Mouse (Mus musculus): ENCODE measurements around the gene Acsbg1. TPM values are rescaled to one million over a fixed set of nuclear protein-coding genes. Genes with fewer than 3 reads are reported as not detected.
A peak's percentile ranks its signal among the peaks of the same experiment; 100 is the strongest.
"Not testable (repeated sequence)": the region's sequence is repeated elsewhere in the genome, so short reads cannot be mapped to it uniquely, and the experiment has no call there.

Gene Acsbg1
- polyA plus RNA-seq, 1 experiment from 2014 or later: 0.32 TPM

GRCm38 (mm10) chr9:54700174-54700475, 38.5 kb upstream of the Acsbg1 start:
- WGBS: 15% methylated on average over 9 of the region's 9 CpGs
- Histone ChIP-seq H3K36me3 (ENCODE audit: insufficient read depth) (no peaks in the 10 kb centered on the region), H3K4me1 (ENCODE audit: insufficient read depth) (peaks cover 11% of the 10 kb centered on the region; the same call in 1 of the 2 replicates), H3K9me3 (ENCODE audit: low read depth, low read length) (no peaks in the 10 kb centered on the region), H3K4me2 (peak overlapping the region; percentile 93), H3K9ac (peak overlapping the region; percentile 75), H3K4me3 (ENCODE audit: low read depth, low read length) (peak overlapping the region; percentile 71), H3K27me3 (ENCODE audit: insufficient read depth, low read length) (peaks cover 16% of the 10 kb centered on the region), H3K27ac (ENCODE audit: low read depth) (no peak overlapping the region)
- DNase-seq: no peak
- no peak for TF ChIP-seq CTCF (IDR thresholded peaks at IDR 0.05; ENCODE audit: low read depth)
- no peak for ATAC-seq (ENCODE audit: insufficient read depth)

DNA sequence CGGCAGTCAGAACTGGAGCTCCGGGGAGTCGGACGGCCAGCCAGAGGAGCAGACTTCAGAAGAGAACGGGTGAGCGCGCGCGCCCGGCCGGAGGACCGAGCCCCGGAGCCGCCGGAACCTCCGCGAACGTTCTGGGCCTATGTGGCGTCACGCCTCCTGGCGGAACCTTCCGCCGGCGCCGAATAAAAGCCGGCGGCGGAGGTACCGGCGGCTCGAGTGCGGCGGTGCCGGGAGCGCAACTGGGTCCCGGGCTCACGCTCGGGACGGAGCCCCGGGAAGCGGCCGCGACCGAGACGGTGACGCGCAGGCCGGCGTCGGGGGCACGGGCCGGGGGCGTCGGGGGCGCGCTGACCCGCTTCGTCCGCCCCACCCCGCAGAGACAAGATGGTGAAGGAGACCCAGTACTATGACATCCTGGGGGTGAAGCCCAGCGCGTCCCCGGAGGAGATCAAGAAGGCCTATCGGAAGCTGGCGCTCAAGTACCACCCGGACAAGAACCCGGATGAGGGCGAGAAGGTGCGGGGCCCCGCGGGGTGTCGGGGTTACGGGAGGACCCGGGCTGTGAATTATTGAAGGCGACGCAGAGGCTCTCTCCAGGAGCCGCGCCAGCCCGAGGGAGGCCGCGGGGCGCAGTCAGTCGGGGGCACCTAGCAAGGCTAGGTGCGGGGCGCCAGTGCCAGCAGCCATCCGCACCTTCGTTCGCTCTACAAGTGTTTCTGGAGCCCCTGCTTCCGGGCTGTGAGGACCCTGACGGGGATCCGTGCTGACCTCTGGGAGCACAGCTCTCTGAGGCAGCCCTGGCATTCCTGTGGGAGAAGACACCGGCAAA, 37.9 kb upstream of the Acsbg1 start:
- under 1% methylated on average over 89 of the region's 92 CpGs for WGBS
- Histone ChIP-seq H3K27me3 (ENCODE audit: insufficient read depth, low read length) (peaks cover 16% of the 10 kb centered on the region), H3K9me3 (ENCODE audit: low read depth, low read length) (no peaks in the 10 kb centered on the region), H3K9ac (peak overlapping the region; percentile 75), H3K4me1 (ENCODE audit: insufficient read depth) (peaks cover 11% of the 10 kb centered on the region; the same call in 1 of the 2 replicates), H3K36me3 (ENCODE audit: insufficient read depth) (no peaks in the 10 kb centered on the region), H3K4me2 (peak overlapping the region; percentile 93), H3K27ac (ENCODE audit: low read depth) (no peak overlapping the region), H3K4me3 (ENCODE audit: low read depth, low read length) (peak overlapping the region; percentile 71)
- ATAC-seq (ENCODE audit: insufficient read depth) (peak; percentile 75), DNase-seq (peak; percentile 85)
- TF ChIP-seq CTCF (IDR thresholded peaks at IDR 0.05; ENCODE audit: low read depth): no peak

GRCm38 (mm10) chr9:54699087-54699344, 37.3 kb upstream of the Acsbg1 start:
- Histone ChIP-seq H3K4me2 (peak overlapping the region; percentile 93), H3K9me3 (ENCODE audit: low read depth, low read length) (no peaks in the 10 kb centered on the region), H3K4me1 (ENCODE audit: insufficient read depth) (peaks cover 11% of the 10 kb centered on the region; the same call in 1 of the 2 replicates), H3K27me3 (ENCODE audit: insufficient read depth, low read length) (peaks cover 16% of the 10 kb centered on the region), H3K27ac (ENCODE audit: low read depth) (no peak overlapping the region), H3K9ac (peak overlapping the region; percentile 75), H3K36me3 (ENCODE audit: insufficient read depth) (no peaks in the 10 kb centered on the region), H3K4me3 (ENCODE audit: low read depth, low read length) (peak overlapping the region; percentile 71)
- ATAC-seq (ENCODE audit: insufficient read depth) (peak; percentile 74), DNase-seq (no peak)
- 6% methylated on average over 27 of the region's 27 CpGs for WGBS
- TF ChIP-seq CTCF (IDR thresholded peaks at IDR 0.05; ENCODE audit: low read depth): peak; percentile 6; the same call in 1 of the 2 replicates

DNA sequence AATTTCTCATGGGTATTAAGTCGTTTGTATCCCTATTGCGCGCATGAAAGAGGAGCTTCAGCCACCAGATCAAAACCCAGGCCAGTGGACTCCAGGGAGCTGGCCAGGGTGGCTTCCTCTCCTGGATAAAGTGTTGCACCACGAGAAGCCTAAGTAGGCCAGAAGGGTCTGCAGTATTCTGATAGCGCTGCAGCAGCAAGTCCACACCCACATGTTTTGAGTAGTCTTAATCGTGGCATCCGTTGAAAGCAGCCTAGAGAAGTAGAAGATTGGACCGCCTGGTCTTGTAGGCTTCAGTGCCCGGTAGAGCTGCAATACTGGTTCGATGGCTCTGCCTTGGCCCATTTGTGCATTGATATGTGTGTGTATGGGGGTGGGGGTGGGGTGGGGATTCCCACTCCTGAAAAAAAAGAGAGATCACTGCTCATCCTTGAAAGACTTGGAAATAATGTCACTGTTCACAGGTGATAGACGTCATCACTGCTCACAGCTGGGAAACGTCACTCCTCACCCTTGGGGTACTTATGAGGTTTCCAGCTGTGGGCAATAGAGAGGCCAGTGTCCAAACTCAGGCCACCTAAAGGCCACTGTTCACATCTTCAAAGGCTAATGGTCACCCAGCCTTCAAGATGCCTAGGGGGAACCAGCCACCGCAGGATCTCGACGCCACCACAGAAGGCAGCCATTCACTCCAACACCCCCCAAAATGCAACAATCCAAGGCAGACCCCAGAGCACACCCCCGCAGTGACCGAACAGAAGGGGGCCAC, 36.8 kb upstream of the Acsbg1 start, which contains the start of gene Dnaja4:
TSS of gene Dnaja4 (plus strand) at position 556 of the 769 bp plus-strand sequence.
- H3K4me3 ChIP-seq (ENCODE audit: low read depth, low read length): peak within 1 kb of the TSS; percentile 71
- WGBS: 54% methylated on average over 17 of the region's 17 CpGs
- ATAC-seq (ENCODE audit: insufficient read depth): peak; percentile 42
- no peaks in the 10 kb centered on the region for H3K9me3 ChIP-seq (ENCODE audit: low read depth, low read length)
- peaks cover 16% of the 10 kb centered on the region for H3K27me3 ChIP-seq (ENCODE audit: insufficient read depth, low read length)
- H3K27ac ChIP-seq (ENCODE audit: low read depth): no peak within 1 kb of the TSS
- no peaks in the 10 kb centered on the region for H3K36me3 ChIP-seq (ENCODE audit: insufficient read depth)
- H3K4me2 ChIP-seq: peak within 1 kb of the TSS; percentile 93
- no peak for TF ChIP-seq CTCF (IDR thresholded peaks at IDR 0.05; ENCODE audit: low read depth)
- H3K4me1 ChIP-seq (ENCODE audit: insufficient read depth): peaks cover 11% of the 10 kb centered on the region; the same call in 1 of the 2 replicates
- peak within 1 kb of the TSS; percentile 75 for H3K9ac ChIP-seq
- DNase-seq: peak; percentile 31

DNA sequence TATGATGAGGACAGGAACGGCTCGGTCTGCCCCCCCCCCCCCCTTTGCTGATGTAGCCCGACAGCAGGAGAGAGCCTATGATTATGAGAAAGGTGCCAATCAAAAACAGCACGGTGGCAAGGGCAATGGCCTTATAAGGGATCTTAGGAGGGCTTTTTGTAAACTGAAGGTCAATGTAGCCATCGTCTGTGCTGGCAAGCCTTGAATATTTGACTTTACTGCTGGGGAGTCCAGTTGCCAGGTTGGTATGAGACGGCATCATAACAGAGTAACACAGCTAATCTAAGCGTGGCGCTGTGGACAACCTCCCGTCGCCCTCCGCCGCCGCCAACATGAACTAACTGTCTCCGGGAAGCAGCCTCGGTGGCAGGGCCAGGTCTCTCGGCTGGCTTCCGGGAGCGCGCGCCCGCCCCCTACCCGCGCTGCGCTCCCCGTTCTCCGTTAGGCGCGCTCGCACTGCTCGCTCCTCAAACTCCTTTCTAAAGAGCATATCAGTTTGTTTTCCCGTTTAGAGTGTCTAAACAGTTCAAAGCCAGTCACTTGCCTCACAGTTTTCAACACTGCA, 29.7 kb upstream of the Acsbg1 start:
- ATAC-seq (ENCODE audit: insufficient read depth) (peak; percentile 44; the same call in 1 of the 2 replicates), DNase-seq (peak; percentile 57)
- 5% methylated on average over 31 of the region's 31 CpGs for WGBS
- peak overlapping the region; percentile 32; the same call in 1 of the 2 replicates for H3K9ac ChIP-seq
- peak overlapping the region; percentile 23 for H3K4me3 ChIP-seq (ENCODE audit: low read depth, low read length)
- H3K4me2 ChIP-seq: peak overlapping the region; percentile 62
- H3K36me3 ChIP-seq (ENCODE audit: insufficient read depth); H3K9me3 ChIP-seq (ENCODE audit: low read depth, low read length); H3K27ac ChIP-seq (ENCODE audit: low read depth); H3K27me3 ChIP-seq (ENCODE audit: insufficient read depth, low read length); H3K4me1 ChIP-seq (ENCODE audit: insufficient read depth): not testable (repeated sequence)

GRCm38 (mm10) chr9:54690697-54691096, 29.0 kb upstream of the Acsbg1 start:
- H3K9ac ChIP-seq; H3K4me1 ChIP-seq (ENCODE audit: insufficient read depth); H3K4me3 ChIP-seq (ENCODE audit: low read depth, low read length); ATAC-seq (ENCODE audit: insufficient read depth); H3K9me3 ChIP-seq (ENCODE audit: low read depth, low read length); H3K27me3 ChIP-seq (ENCODE audit: insufficient read depth, low read length); H3K27ac ChIP-seq (ENCODE audit: low read depth); H3K4me2 ChIP-seq; H3K36me3 ChIP-seq (ENCODE audit: insufficient read depth); DNase-seq: not testable (repeated sequence)
- 78% methylated on average over 2 of the region's 2 CpGs for WGBS

DNA sequence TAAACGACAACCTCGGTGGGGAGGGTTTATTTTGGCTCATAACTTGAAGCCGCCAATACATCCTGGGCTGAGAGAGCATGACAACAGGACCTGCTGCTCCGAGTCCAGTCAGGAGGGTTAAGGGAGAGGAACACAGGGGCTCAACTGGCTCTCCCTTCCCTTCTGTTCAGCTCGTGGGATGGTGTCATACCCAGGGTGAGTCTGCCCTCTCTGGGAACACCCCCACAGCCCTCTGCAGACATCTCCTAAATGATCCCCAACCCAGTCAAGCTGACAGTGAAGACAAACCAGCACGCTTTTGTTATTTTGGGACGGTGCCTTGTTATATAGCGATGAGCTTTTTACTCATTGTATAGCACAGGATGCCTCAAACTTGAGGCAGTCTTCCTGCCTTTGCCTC, 27.8 kb upstream of the Acsbg1 start:
- Histone ChIP-seq H3K9me3 (ENCODE audit: low read depth, low read length) (no peaks in the 10 kb centered on the region), H3K4me1 (ENCODE audit: insufficient read depth) (no peaks in the 10 kb centered on the region), H3K9ac (no peak overlapping the region), H3K4me3 (ENCODE audit: low read depth, low read length) (no peak overlapping the region), H3K4me2 (no peak overlapping the region), H3K27ac (ENCODE audit: low read depth) (no peak overlapping the region), H3K27me3 (ENCODE audit: insufficient read depth, low read length) (no peaks in the 10 kb centered on the region), H3K36me3 (ENCODE audit: insufficient read depth) (no peaks in the 10 kb centered on the region)
- WGBS: 70% methylated on average over 8 of the region's 8 CpGs
- no peak for ATAC-seq (ENCODE audit: insufficient read depth)
- no peak for TF ChIP-seq CTCF (IDR thresholded peaks at IDR 0.05; ENCODE audit: low read depth)
- no peak for DNase-seq
